15 mouse cellular contexts compared by ENCODE assay signal in the genomic region with DNA sequence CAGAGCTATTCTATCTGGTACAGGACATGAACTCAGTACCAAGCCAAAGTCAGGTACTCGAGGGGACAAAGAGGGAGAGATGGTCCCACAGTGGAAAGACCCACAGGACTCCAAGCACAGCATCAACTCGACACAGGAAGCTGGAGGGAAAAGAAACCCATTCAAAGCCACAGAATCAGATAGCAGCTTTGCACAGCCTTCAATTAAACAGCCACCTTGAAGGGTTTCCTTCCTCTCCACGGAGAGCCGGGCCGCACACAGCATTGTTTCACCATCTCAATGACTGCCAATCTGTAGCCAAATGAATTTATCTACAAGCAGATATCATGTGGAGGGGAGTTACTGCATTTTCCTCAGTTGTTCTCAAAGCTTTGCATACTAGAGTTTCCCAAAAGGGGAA. TPM values are rescaled to one million over a fixed set of nuclear protein-coding genes. Genes with fewer than 3 reads are reported as not detected.
DNase-seq lines count a peak whose midpoint lies in the region; ATAC-seq and TF ChIP-seq lines count a peak whose summit lies in the region.
"Had no signal": no experiment of that assay in that cellular context is flagged by ENCODE, and none has a peak within 500 bp of the region (broad histone marks: within the 10 kb centered on the region; RNA-seq: fewer than 3 reads in every experiment).

No protein-coding gene starts in this region.

- H3K36me3 ChIP-seq in lung, embryonic 14.5 days (ENCODE audit: insufficient read depth), result no peaks in the 10 kb centered on the region
- no peaks in the 10 kb centered on the region for H3K36me3 ChIP-seq in heart, embryonic 16.5 days (ENCODE audit: control insufficient read depth, insufficient read depth)

- no peak overlapping the region for H3K4me2 ChIP-seq in lung, embryonic 14.5 days
- H3K4me2 ChIP-seq in heart, embryonic 16.5 days (ENCODE audit: low read depth, low read length), result peak overlapping the region; percentile 4; the same call in 1 of the 2 replicates

- H3K9ac ChIP-seq in lung, embryonic 14.5 days, result no peak overlapping the region
- no peak overlapping the region for H3K9ac ChIP-seq in heart, embryonic 16.5 days (ENCODE audit: low read length)

- TF ChIP-seq CTCF in gastrocnemius, adult 2 months (IDR thresholded peaks at IDR 0.05), result no peak
- no peak for TF ChIP-seq CTCF in lung, embryonic 14.5 days (IDR thresholded peaks at IDR 0.05; ENCODE audit: low read depth)
- no peak for TF ChIP-seq CTCF in lung, adult 2 months (IDR thresholded peaks at IDR 0.05; ENCODE audit: insufficient read depth, low read length)
- TF ChIP-seq CTCF in cerebellum, adult 2 months (IDR thresholded peaks at IDR 0.05; ENCODE audit: borderline replicate concordance, insufficient read depth, low read depth, low read length), result no peak

- no peaks in the 10 kb centered on the region for H3K27me3 ChIP-seq in lung, embryonic 14.5 days (ENCODE audit: insufficient read depth, low read length)
- no peaks in the 10 kb centered on the region for H3K27me3 ChIP-seq in heart, embryonic 16.5 days (ENCODE audit: control insufficient read depth, insufficient read depth, low read length)
- H3K27me3 ChIP-seq in cerebellum, adult 2 months (ENCODE audit: control insufficient read depth, insufficient read depth, low read length), result no peaks in the 10 kb centered on the region

- no peak for TF ChIP-seq POLR2A in lung, adult 2 months (IDR thresholded peaks at IDR 0.05; ENCODE audit: borderline replicate concordance, extremely low read depth, low read depth, low read length)
- no peak for TF ChIP-seq POLR2A in cerebellum, adult 2 months (IDR thresholded peaks at IDR 0.05; ENCODE audit: borderline replicate concordance, insufficient read depth, low read length)

- H3K27ac ChIP-seq in gastrocnemius, adult 2 months, result peak overlapping the region; percentile 64
- 0 out of 2 replicates have a peak overlapping the region, but pooled peaks have one; percentile 47 for H3K27ac ChIP-seq in lung, embryonic 14.5 days (ENCODE audit: low read depth)
- peak overlapping the region; percentile 75 for H3K27ac ChIP-seq in heart, embryonic 16.5 days (ENCODE audit: low read length)
- no peak overlapping the region for H3K27ac ChIP-seq in cerebellum, adult 2 months (ENCODE audit: insufficient read depth, low read length)
- H3K27ac ChIP-seq: hindbrain, postnatal 0 days; macrophage had no signal

- peaks cover 12% of the 10 kb centered on the region for H3K4me1 ChIP-seq in lung, embryonic 14.5 days (ENCODE audit: insufficient read depth)
- H3K4me1 ChIP-seq in lung, adult 2 months (ENCODE audit: control insufficient read depth, insufficient read depth, low read length), result peaks cover 15% of the 10 kb centered on the region; the same call in 1 of the 2 replicates
- H3K4me1 ChIP-seq in heart, embryonic 16.5 days (ENCODE audit: control insufficient read depth, insufficient read depth, low read length), result peaks cover 22% of the 10 kb centered on the region
- H3K4me1 ChIP-seq in cerebellum, adult 2 months (ENCODE audit: control insufficient read depth, insufficient read depth, low read length), result peaks cover 3% of the 10 kb centered on the region

- intact Hi-C loops in gastrocnemius, adult 2 months (cut with DNase I), result no loop called here
- intact Hi-C loops in gastrocnemius, postnatal 14 days (cut with DNase I; ENCODE audit: low total_unique reads), result no loop called here

- ATAC-seq in lung, embryonic 14.5 days (ENCODE audit: insufficient read depth), result no peak
- peak; percentile 52; the same call in 1 of the 2 replicates for ATAC-seq in heart, embryonic 16.5 days (replicated peaks; ENCODE audit: extremely low read depth, insufficient read depth, low FRiP score)
- no peak for ATAC-seq in megakaryocyte, adult 5-6 weeks (ENCODE audit: poor library complexity, severe bottlenecking)
- ATAC-seq: hindbrain, postnatal 0 days had no signal

- H3K9me3 ChIP-seq in lung, embryonic 14.5 days (ENCODE audit: low read depth, low read length), result no peaks in the 10 kb centered on the region
- H3K9me3 ChIP-seq in heart, embryonic 16.5 days (replicated peaks; ENCODE audit: control insufficient read depth, low read length), result no peaks in the 10 kb centered on the region

- H3K4me3 ChIP-seq in gastrocnemius, adult 2 months, result no peak overlapping the region
- no peak overlapping the region for H3K4me3 ChIP-seq in lung, embryonic 14.5 days (ENCODE audit: low read depth, low read length)
- H3K4me3 ChIP-seq in lung, adult 2 months (replicated peaks; ENCODE audit: extremely low read depth, low read depth, low read length), result no peak overlapping the region
- H3K4me3 ChIP-seq in heart, embryonic 16.5 days (ENCODE audit: low read length), result no peak overlapping the region
- H3K4me3 ChIP-seq in cerebellum, adult 2 months (replicated peaks; ENCODE audit: insufficient read depth, low read depth, low read length), result no peak overlapping the region

- 52% methylated on average over 5 of the region's 5 CpGs for WGBS in lung, embryonic 14.5 days
- WGBS in lung, adult 2 months, result 33% methylated on average over 5 of the region's 5 CpGs
- WGBS in heart, embryonic 16.5 days, result 42% methylated on average over 5 of the region's 5 CpGs
- 80% methylated on average over 5 of the region's 5 CpGs for WGBS in cerebellum, adult 2 months

- DNase-seq in gastrocnemius, adult 2 months, result no peak
- no peak for DNase-seq in gastrocnemius, postnatal 14 days
- peak; percentile 54 for DNase-seq in lung, embryonic 14.5 days
- DNase-seq in lung, adult 2 months, result no peak
- peak; percentile 76 for DNase-seq in 416B (ENCODE audit: low read depth)
- no peak for DNase-seq in cerebellum, adult 2 months
- DNase-seq: adrenal gland, adult 2 months; cerebellum, adult 9-11 months; liver; right cerebral cortex, adult 18-20 months; spleen, adult 18-20 months had no signal

RNA-seq across cellular contexts. Expression of gene Apbb2, which starts 50.6 kb away (rescaled TPM):
- 10 to 100 TPM; 35.9 to 43.2 TPM for total RNA-seq in gastrocnemius, adult 2 months (2021)
- 10 to 100 TPM; 41.0 to 48.3 TPM for total RNA-seq in gastrocnemius, postnatal 14 days (2021)
- polyA plus RNA-seq in lung, embryonic 14.5 days (2014; fragmentation: Nextera tagmentation; extraction: Ambion mirVana), result 49.8 and 54.6 TPM in 2 replicates
- 11.7 and 24.6 TPM in 2 replicates for polyA plus RNA-seq in lung, adult 2 months (2012; rRNA removed)
- 33.7 and 34.0 TPM in 2 replicates for polyA plus RNA-seq in heart, embryonic 16.5 days (2015; fragmentation: Nextera tagmentation; extraction: Ambion mirVana)
- 0.52 and 0.78 TPM in 2 replicates for total RNA-seq in megakaryocyte, adult 5-6 weeks (2015)
- 0.51 and 1.9 TPM in 2 replicates for total RNA-seq in megakaryocyte, adult 5-6 weeks (2017)
- 34.7 and 36.1 TPM in 2 replicates for polyA plus RNA-seq in cerebellum, adult 2 months (2012; rRNA removed)

Comparison
In these comparisons a context has a peak if more than half of its experiments do, and no peak if none do; other contexts are left out.
1. DNase-seq: peak in lung, embryonic 14.5 days (single experiment) and 416B (single experiment); none in gastrocnemius, adult 2 months (single experiment), gastrocnemius, postnatal 14 days (single experiment), lung, adult 2 months (single experiment) and cerebellum, adult 2 months (0 of 2).